Mouse (Mus musculus) CH12.LX (cell line): ENCODE measurements around the gene Sipa1l2. TPM values are rescaled to one million over a fixed set of nuclear protein-coding genes. Genes with fewer than 3 reads are reported as not detected.

Source experiments
- DNase-seq: peaks from one replicate; pipeline ENCODE4 v3.0.0-alpha.2; 2013; ENCODE audit errors: extremely low read depth
- H3K27ac ChIP-seq: 2 replicates; pipeline ENCODE4 v1.5.1; 2012; ENCODE audit warnings: low read depth, mild to moderate bottlenecking, control low read depth, moderate library complexity; ENCODE audit not compliant: insufficient read depth
- H3K27me3 ChIP-seq: replicated peaks from 2 replicates; pipeline ENCODE3; 2012; ENCODE audit warnings: inconsistent platforms
- H3K36me3 ChIP-seq, 2 experiments: replicated peaks in 1 of 2; 2 replicates each; pipeline versions ENCODE3 to v1.6.1; 2012; ENCODE audit warnings: inconsistent platforms in 1 of 2, low read length in 1 of 2, mild to moderate bottlenecking in 1 of 2, mixed read lengths in 1 of 2, moderate library complexity in 1 of 2; ENCODE audit not compliant: control insufficient read depth in 1 of 2, insufficient read depth in 1 of 2
- H3K4me1 ChIP-seq, 2 experiments: 2 replicates each; pipeline ENCODE4 v1.6.1; 2012; ENCODE audit warnings: inconsistent platforms in 1 of 2, moderate library complexity in 1 of 2; ENCODE audit not compliant: insufficient read depth in 2 of 2, control insufficient read depth in 1 of 2
- H3K4me2 ChIP-seq: 2 replicates; pipeline ENCODE4 v1.6.1; 2012; ENCODE audit warnings: low read depth, mild to moderate bottlenecking, control low read depth; ENCODE audit not compliant: poor library complexity, insufficient read depth, severe bottlenecking
- H3K4me3 ChIP-seq, 3 experiments: fragments of 150-350 bp in 1 of 3; sonication (generic) in 1 of 3; replicated peaks in 1 of 3; 2 replicates each; pipeline versions ENCODE3 to v1.5.1; 2011 to 2012; ENCODE audit warnings: low read depth in 2 of 3, low read length in 2 of 3, mild to moderate bottlenecking in 2 of 3, moderate library complexity in 2 of 3, control low read depth in 1 of 3, improper control_type of control experiment in 1 of 3, inconsistent platforms in 1 of 3, mixed read lengths in 1 of 3; ENCODE audit not compliant: poor library complexity in 1 of 3
- H3K79me2 ChIP-seq: replicated peaks from 2 replicates; pipeline ENCODE4 v1.6.1; 2012; ENCODE audit warnings: mild to moderate bottlenecking, moderate library complexity; ENCODE audit not compliant: control insufficient read depth, poor library complexity, insufficient read depth, severe bottlenecking; ENCODE audit errors: extremely low read depth
- H3K9ac ChIP-seq: 2 replicates; pipeline ENCODE4 v1.6.1; 2012; ENCODE audit warnings: low read depth, mild to moderate bottlenecking, control low read depth, moderate library complexity; ENCODE audit not compliant: insufficient read depth
- H3K9me3 ChIP-seq: replicated peaks from 2 replicates; pipeline ENCODE3; 2012; ENCODE audit warnings: low read length, inconsistent platforms, mixed read lengths
- BHLHE40 ChIP-seq: IDR thresholded peaks from 2 replicates; pipeline ENCODE4 v1.6.1; 2011; ENCODE audit warnings: mild to moderate bottlenecking, low read depth, low read length, improper control_type of control experiment
- CHD2 ChIP-seq: IDR thresholded peaks from 2 replicates; pipeline ENCODE4 v1.6.1; 2011; ENCODE audit warnings: low read length, improper control_type of control experiment
- CTCF ChIP-seq, 2 experiments: IDR thresholded peaks in 1 of 2; conservative IDR thresholded peaks in 1 of 2; 2 replicates each; pipeline ENCODE4 v1.5.1; 2011 to 2012; ENCODE audit warnings: low read depth in 2 of 2, low read length in 2 of 2, improper control_type of control experiment in 1 of 2, inconsistent platforms in 1 of 2, mild to moderate bottlenecking in 1 of 2, moderate library complexity in 1 of 2
- E2F4 ChIP-seq: IDR thresholded peaks from 2 replicates; pipeline ENCODE4 v1.6.1; 2011; ENCODE audit warnings: low read depth, low read length, improper control_type of control experiment; ENCODE audit not compliant: insufficient replicate concordance
- ELF1 ChIP-seq: IDR thresholded peaks from 2 replicates; pipeline ENCODE4 v1.6.1; 2014; ENCODE audit warnings: low read depth, mild to moderate bottlenecking, inconsistent platforms, low read length, improper control_type of control experiment
- ETS1 ChIP-seq: conservative IDR thresholded peaks from 2 replicates; pipeline ENCODE4 v1.6.1; 2012; ENCODE audit warnings: low read depth, mild to moderate bottlenecking, inconsistent platforms, low read length, improper control_type of control experiment, moderate library complexity
- GABPA ChIP-seq: IDR thresholded peaks from 2 replicates; pipeline ENCODE4 v1.6.1; 2012; ENCODE audit warnings: low read depth, low read length, improper control_type of control experiment, inconsistent platforms; ENCODE audit not compliant: insufficient replicate concordance
- IRF4 ChIP-seq: IDR thresholded peaks from 2 replicates; pipeline ENCODE4 v1.6.1; 2014; ENCODE audit warnings: low read depth, mild to moderate bottlenecking, inconsistent platforms, low read length, improper control_type of control experiment
- JUN ChIP-seq: IDR thresholded peaks from 2 replicates; pipeline ENCODE4 v1.6.1; 2011; ENCODE audit warnings: low read depth, mild to moderate bottlenecking, low read length, improper control_type of control experiment, moderate library complexity; ENCODE audit not compliant: insufficient read depth
- MAFK ChIP-seq: IDR thresholded peaks from 2 replicates; pipeline ENCODE4 v1.6.1; 2011; ENCODE audit warnings: low read length, improper control_type of control experiment; ENCODE audit not compliant: insufficient replicate concordance
- MAZ ChIP-seq: IDR thresholded peaks from 2 replicates; pipeline ENCODE4 v1.6.1; 2012; ENCODE audit warnings: low read depth, mild to moderate bottlenecking, inconsistent platforms, low read length, improper control_type of control experiment, moderate library complexity
- MEF2A ChIP-seq: IDR thresholded peaks from 2 replicates; pipeline ENCODE4 v1.6.1; 2014; ENCODE audit warnings: low read depth, mild to moderate bottlenecking, inconsistent platforms, low read length, improper control_type of control experiment, borderline replicate concordance
- MYC ChIP-seq: IDR thresholded peaks from 2 replicates; pipeline ENCODE4 v1.6.1; 2011; ENCODE audit warnings: low read depth, mild to moderate bottlenecking, improper control_type of control experiment, low read length
- NELFE ChIP-seq: IDR thresholded peaks from 2 replicates; pipeline ENCODE4 v1.6.1; 2011; ENCODE audit warnings: low read depth, low read length, improper control_type of control experiment
- PAX5 ChIP-seq: IDR thresholded peaks from 2 replicates; pipeline ENCODE4 v1.6.1; 2012; ENCODE audit warnings: low read length, inconsistent platforms, mixed read lengths
- POLR2A ChIP-seq: IDR thresholded peaks from 2 replicates; pipeline ENCODE4 v1.6.1; 2011; ENCODE audit warnings: low read depth, mild to moderate bottlenecking, improper control_type of control experiment, low read length
- POLR2AphosphoS2 ChIP-seq: IDR thresholded peaks from 2 replicates; pipeline ENCODE4 v1.6.1; 2011; ENCODE audit warnings: low read depth, low read length, improper control_type of control experiment
- RAD21 ChIP-seq: IDR thresholded peaks from 2 replicates; pipeline ENCODE4 v1.6.1; 2011; ENCODE audit warnings: low read depth, mild to moderate bottlenecking, low read length, improper control_type of control experiment, moderate library complexity
- SIN3A ChIP-seq: IDR thresholded peaks from 2 replicates; pipeline ENCODE4 v1.6.1; 2012; ENCODE audit warnings: low read length, improper control_type of control experiment, inconsistent platforms
- SMC3 ChIP-seq: IDR thresholded peaks from 2 replicates; pipeline ENCODE4 v1.6.1; 2011; ENCODE audit warnings: low read depth, low read length, improper control_type of control experiment
- TBP ChIP-seq: conservative IDR thresholded peaks from 2 replicates; pipeline ENCODE4 v1.6.1; 2011; ENCODE audit warnings: low read depth, low read length, improper control_type of control experiment
- TCF12 ChIP-seq: IDR thresholded peaks from 2 replicates; pipeline ENCODE4 v1.6.1; 2014; ENCODE audit warnings: low read depth, mild to moderate bottlenecking, inconsistent platforms, low read length, improper control_type of control experiment
- UBTF ChIP-seq: IDR thresholded peaks from 2 replicates; pipeline ENCODE4 v1.6.1; 2012; ENCODE audit warnings: low read depth, mild to moderate bottlenecking, inconsistent platforms, low read length, improper control_type of control experiment, moderate library complexity
- USF1 ChIP-seq: IDR thresholded peaks from 2 replicates; pipeline ENCODE4 v1.6.1; 2014; ENCODE audit warnings: low read depth, mild to moderate bottlenecking, inconsistent platforms, low read length, improper control_type of control experiment
- ZC3H11A ChIP-seq: IDR thresholded peaks from 2 replicates; pipeline ENCODE4 v1.6.1; 2012; ENCODE audit warnings: low read depth, mild to moderate bottlenecking, inconsistent platforms, low read length, improper control_type of control experiment
- ZKSCAN1 ChIP-seq: IDR thresholded peaks from 2 replicates; pipeline ENCODE4 v1.6.1; 2012; ENCODE audit warnings: low read depth, inconsistent platforms, low read length, improper control_type of control experiment, borderline replicate concordance
- ZMIZ1 ChIP-seq: IDR thresholded peaks from 2 replicates; pipeline ENCODE4 v1.6.1; 2012; ENCODE audit warnings: low read depth, mild to moderate bottlenecking, inconsistent platforms, low read length, improper control_type of control experiment
- dilution Hi-C: fragments of 300-500 bp; cut with MboI; formaldehyde crosslinking; loops from 2 replicates; pipeline ENCODE4 v1.14.3; 2020; ENCODE audit warnings: low sequenced_read_pairs; ENCODE audit not compliant: extremely low pct_unique_long_range_greater_than_20kb, extremely low pct_ligation_motif_present
- in situ Hi-C: fragments of 300-500 bp; cut with MboI; formaldehyde crosslinking; loops from 3 replicates; pipeline ENCODE4 v1.14.3; 2019; ENCODE audit warnings: low sequenced_read_pairs, low pct_ligation_motif_present, low pct_unique_long_range_greater_than_20kb, mixed read lengths
- polyA plus RNA-seq: library from polyadenylated mRNA; unstranded; fragments of >175 nt; gene quantifications from 2 replicates; pipeline ENCODE4 v1.2.1, GENCODE M21; 2012; ENCODE audit warnings: low read depth; ENCODE audit not compliant: insufficient read length
- total RNA-seq, 2 experiments: library from RNA; depleted of rRNA; stranded (reverse); fragments of 300-350 nt in 1 of 2; fragments of >200 nt in 1 of 2; gene quantifications; 2 replicates each; pipeline ENCODE4 v1.2.3; 2012 to 2014

Sipa1l2 gene
- total and polyA plus RNA-seq, 3 experiments = 2.0 to 5.6 (median 2.7) TPM

DNA sequence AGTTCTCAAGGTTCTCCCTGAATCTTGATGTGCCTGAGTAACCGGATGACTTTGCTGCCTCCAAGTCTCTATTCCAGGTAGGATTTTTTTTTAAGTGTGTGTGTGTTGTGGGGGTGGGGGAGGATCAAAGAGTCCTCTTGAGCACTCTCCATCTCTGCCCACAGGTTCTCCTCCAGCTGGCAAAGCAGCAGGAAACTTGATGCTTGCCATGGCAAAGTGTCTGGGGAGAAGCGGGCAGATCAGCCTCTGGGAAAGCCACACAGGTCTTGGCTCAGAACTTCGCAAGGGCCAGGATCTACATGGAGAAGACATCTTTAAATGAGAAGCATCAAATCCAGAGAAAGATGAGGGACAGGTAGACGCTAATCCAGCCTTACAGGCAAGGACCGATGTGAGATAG, 10.8 kb upstream of the Sipa1l2 start:
- H3K79me2 ChIP-seq = no peaks in the 10 kb centered on the region
- H3K4me2 ChIP-seq = no peak overlapping the region
- TF ChIP-seq E2F4 (no peak), ETS1 (no peak), MAZ (no peak), ZKSCAN1 (no peak), TBP (no peak), MEF2A (no peak), CHD2 (no peak), UBTF (no peak), USF1 (no peak), MYC (no peak), SIN3A (no peak), TCF12 (no peak), NELFE (no peak), ZC3H11A (no peak), POLR2A (no peak), BHLHE40 (no peak), JUN (no peak), MAFK (no peak), GABPA (no peak), CTCF (conservative IDR thresholded peaks at IDR 0.05 in 1 of 2, IDR thresholded peaks at IDR 0.05 in 1 of 2; ENCODE audit: low read depth in 2 of 2, low read length in 2 of 2) (no peak)
- H3K27me3 ChIP-seq = no peaks in the 10 kb centered on the region
- no peak overlapping the region for H3K27ac ChIP-seq
- peaks cover 8% of the 10 kb centered on the region for H3K9me3 ChIP-seq
- no peak overlapping the region for H3K9ac ChIP-seq
- no peak for DNase-seq
- dilution Hi-C loops = no loop called here
- no peaks in the 10 kb centered on the region for H3K36me3 ChIP-seq
- no peak overlapping the region for H3K4me3 ChIP-seq
- in situ Hi-C loops = loop anchor here (10.0 kb wide), 2 partner anchors 64 to 284 kb away; no protein-coding TSS in a partner anchor
- H3K4me1 ChIP-seq = peaks cover 9 to 44% of the 10 kb centered on the region in 2 experiments; a peak in 3 of 4 replicates

- no peak overlapping the region for H3K4me3 ChIP-seq
- no peak for DNase-seq
- H3K9ac ChIP-seq = no peak overlapping the region
- H3K27me3 ChIP-seq = peaks cover 1% of the 10 kb centered on the region
- no peaks in the 10 kb centered on the region for H3K79me2 ChIP-seq
- in situ Hi-C loops (no loop called here), dilution Hi-C loops (no loop called here)
- no peak overlapping the region for H3K27ac ChIP-seq
- TF ChIP-seq USF1 = no peak
- no peak for TF ChIP-seq SMC3
- TF ChIP-seq ZMIZ1 = no peak
- TF ChIP-seq IRF4 = no peak
- no peak for TF ChIP-seq ELF1
- TF ChIP-seq PAX5 = no peak
- no peak for TF ChIP-seq POLR2AphosphoS2
- TF ChIP-seq E2F4 = no peak
- no peak for TF ChIP-seq POLR2A
- TF ChIP-seq RAD21 = no peak
- no peak for TF ChIP-seq UBTF
- peaks cover 0 to 23% of the 10 kb centered on the region in 2 experiments; a peak in 3 of 4 replicates for H3K4me1 ChIP-seq
- H3K9me3 ChIP-seq = peaks cover 11% of the 10 kb centered on the region
- H3K36me3 ChIP-seq = no peaks in the 10 kb centered on the region
- no peak overlapping the region for H3K4me2 ChIP-seq
These were observed 6.5 kb upstream of the Sipa1l2 start for GRCm38 (mm10) chr8:125576127-125576526.
